Mouse (Mus musculus): Measurements from ENCODE around the gene Wdr26. TPM values are rescaled to one million over a fixed set of nuclear protein-coding genes. Genes with fewer than 3 reads are reported as not detected.

The Wdr26 gene
- polyA plus RNA-seq (2014; fragmentation: Nextera tagmentation; extraction: Ambion mirVana), result 45.7 and 49.8 TPM in 2 replicates

DNA sequence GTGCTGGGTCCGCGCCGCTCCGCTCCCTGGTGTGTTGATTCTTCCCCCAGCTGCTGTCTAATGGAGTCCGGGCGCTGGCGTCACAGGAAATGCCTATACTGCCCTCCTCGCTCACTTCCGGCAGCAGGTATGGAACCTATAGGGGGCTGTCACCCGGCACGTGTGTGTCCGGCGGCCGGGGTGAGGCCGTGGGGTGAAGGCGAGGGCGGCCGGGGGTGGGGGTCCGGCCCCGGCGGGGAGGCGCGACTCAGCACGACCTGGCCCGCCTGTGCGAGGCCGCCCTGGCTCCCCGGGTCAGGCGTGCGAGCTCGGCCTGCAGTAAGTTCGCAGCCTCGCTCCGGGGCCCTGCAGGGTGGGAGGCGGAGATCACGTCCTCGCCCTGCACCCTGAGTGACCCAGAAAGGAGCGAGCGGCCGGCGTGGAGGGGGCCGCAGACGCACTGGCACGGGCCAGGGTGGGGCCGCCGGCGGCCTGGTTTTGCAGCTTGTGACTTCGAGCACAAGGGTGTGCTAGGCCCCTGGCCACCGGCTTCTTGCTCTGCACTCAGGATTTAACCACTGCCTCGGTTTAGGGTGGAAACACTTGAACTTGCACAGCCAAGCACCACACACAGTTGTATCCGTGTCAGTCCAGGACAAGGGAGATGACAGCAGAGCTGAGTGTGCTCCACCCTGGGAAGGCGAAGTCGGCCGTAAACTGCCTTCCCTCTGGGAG, at the start of gene Wdr26:
Gene Wdr26 (minus strand): TSS at position 82 of the 714 bp plus-strand sequence.
- Histone ChIP-seq H3K36me3 (replicated peaks; ENCODE audit: control insufficient read depth, insufficient read depth) (peaks cover 12% of the 10 kb centered on the region), H3K4me2 (replicated peaks) (peak within 1 kb of the TSS; percentile 85), H3K4me1 (replicated peaks; ENCODE audit: control insufficient read depth, insufficient read depth, low read length) (peaks cover 23% of the 10 kb centered on the region), H3K27ac (peak within 1 kb of the TSS; percentile 93), H3K9ac (peak within 1 kb of the TSS; percentile 98), H3K4me3 (replicated peaks; ENCODE audit: low read length) (peak within 1 kb of the TSS; percentile 99), H3K27me3 (ENCODE audit: control insufficient read depth, insufficient read depth, low read length) (no peaks in the 10 kb centered on the region), H3K9me3 (ENCODE audit: control insufficient read depth, low read length) (no peaks in the 10 kb centered on the region)
- peak; percentile 94 for ATAC-seq (ENCODE audit: low FRiP score)
- 1% methylated on average over 51 of the region's 54 CpGs for WGBS
- peak; percentile 81 for DNase-seq (ENCODE audit: low spot score)

DNA sequence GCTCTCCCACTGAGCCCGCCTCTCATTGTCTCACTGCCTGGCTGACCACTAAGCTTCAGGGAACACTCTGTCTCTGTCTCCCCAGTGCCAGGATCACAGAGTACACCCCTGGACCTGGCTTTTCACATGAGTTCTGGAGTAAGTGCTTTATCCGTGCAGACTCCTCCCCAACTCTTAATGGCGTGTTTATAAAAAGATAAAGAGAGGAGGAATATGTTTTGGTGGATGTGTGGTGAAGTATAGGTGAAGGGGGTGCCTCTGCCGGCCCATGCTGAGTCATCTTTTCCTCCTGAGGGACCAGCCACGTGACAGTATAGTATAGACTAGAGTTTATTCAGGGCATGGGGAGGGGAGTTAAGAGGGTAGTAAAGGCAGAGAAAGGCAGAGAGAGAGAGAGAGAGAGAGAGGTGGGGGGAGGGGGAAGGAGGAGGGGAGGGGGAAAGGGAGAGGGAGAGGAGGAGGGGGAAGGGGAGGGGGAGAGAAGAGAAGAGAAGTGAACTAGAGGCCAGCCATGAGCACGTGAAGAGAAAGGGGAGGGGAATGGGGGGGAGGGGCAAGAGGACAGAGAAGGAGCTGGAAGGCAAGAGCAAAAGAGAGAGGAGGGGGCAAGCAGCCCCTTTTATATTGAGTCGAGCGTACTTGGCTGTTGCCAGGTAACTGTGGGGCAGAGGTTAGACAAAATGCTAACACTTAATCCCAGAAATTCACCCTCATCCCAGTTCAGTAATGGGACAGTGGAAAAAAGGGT, 49.3 kb upstream of the Wdr26 start:
- Histone ChIP-seq H3K4me3 (replicated peaks; ENCODE audit: low read length) (no peak overlapping the region), H3K36me3 (replicated peaks; ENCODE audit: control insufficient read depth, insufficient read depth) (no peaks in the 10 kb centered on the region), H3K9me3 (ENCODE audit: control insufficient read depth, low read length) (no peaks in the 10 kb centered on the region), H3K4me1 (replicated peaks; ENCODE audit: control insufficient read depth, insufficient read depth, low read length) (peaks cover 10% of the 10 kb centered on the region; the same call in 1 of the 2 replicates), H3K4me2 (replicated peaks) (no peak overlapping the region), H3K27ac (no peak overlapping the region), H3K9ac (no peak overlapping the region), H3K27me3 (ENCODE audit: control insufficient read depth, insufficient read depth, low read length) (no peaks in the 10 kb centered on the region)
- no peak for ATAC-seq (ENCODE audit: low FRiP score)
- WGBS, result 41% methylated on average over 8 of the region's 8 CpGs
- no peak for DNase-seq (ENCODE audit: low spot score)

DNA sequence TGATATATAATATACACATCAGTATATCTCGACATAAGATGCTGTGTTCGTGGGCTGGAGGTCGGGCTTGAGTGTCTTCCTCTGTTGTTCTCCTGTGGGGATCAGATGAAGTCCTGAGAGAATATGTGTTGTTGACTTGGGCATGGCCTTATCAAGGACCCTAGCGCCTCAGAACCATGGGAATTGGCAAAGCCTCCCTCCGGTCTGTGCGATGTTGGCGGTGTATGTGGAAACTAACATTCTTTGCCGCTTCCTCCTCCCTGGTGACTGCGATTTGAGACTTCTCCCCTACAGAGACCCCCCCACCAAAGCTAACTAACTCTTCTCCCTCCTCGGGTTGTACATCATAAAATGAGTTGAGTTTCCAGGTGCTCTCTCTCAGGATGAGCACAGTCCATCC, 48.6 kb upstream of the Wdr26 start:
- H3K27ac ChIP-seq, result no peak overlapping the region
- no peaks in the 10 kb centered on the region for H3K9me3 ChIP-seq (ENCODE audit: control insufficient read depth, low read length)
- ATAC-seq (ENCODE audit: low FRiP score) (no peak), DNase-seq (ENCODE audit: low spot score) (no peak)
- no peak overlapping the region for H3K9ac ChIP-seq
- no peaks in the 10 kb centered on the region for H3K36me3 ChIP-seq (replicated peaks; ENCODE audit: control insufficient read depth, insufficient read depth)
- H3K27me3 ChIP-seq (ENCODE audit: control insufficient read depth, insufficient read depth, low read length), result no peaks in the 10 kb centered on the region
- no peak overlapping the region for H3K4me2 ChIP-seq (replicated peaks)
- H3K4me3 ChIP-seq (replicated peaks; ENCODE audit: low read length), result no peak overlapping the region
- 96% methylated on average over 10 of the region's 10 CpGs for WGBS
- peaks cover 13% of the 10 kb centered on the region; the same call in 1 of the 2 replicates for H3K4me1 ChIP-seq (replicated peaks; ENCODE audit: control insufficient read depth, insufficient read depth, low read length)

- H3K9me3 ChIP-seq (ENCODE audit: control insufficient read depth, low read length), result no peaks in the 10 kb centered on the region
- no peak overlapping the region for H3K4me3 ChIP-seq (replicated peaks; ENCODE audit: low read length)
- H3K27ac ChIP-seq, result no peak overlapping the region
- no peaks in the 10 kb centered on the region for H3K27me3 ChIP-seq (ENCODE audit: control insufficient read depth, insufficient read depth, low read length)
- no peaks in the 10 kb centered on the region for H3K36me3 ChIP-seq (replicated peaks; ENCODE audit: control insufficient read depth, insufficient read depth)
- peaks cover 13% of the 10 kb centered on the region; the same call in 1 of the 2 replicates for H3K4me1 ChIP-seq (replicated peaks; ENCODE audit: control insufficient read depth, insufficient read depth, low read length)
- no peak for ATAC-seq (ENCODE audit: low FRiP score)
- DNase-seq (ENCODE audit: low spot score), result no peak
- H3K9ac ChIP-seq, result no peak overlapping the region
- no peak overlapping the region for H3K4me2 ChIP-seq (replicated peaks)
- WGBS, result 54% methylated on average over 11 of the region's 11 CpGs
Observed at GRCm38 (mm10) chr1:181259626-181260410, 48.0 kb upstream of the Wdr26 start.

GRCm38 (mm10) chr1:181259056-181259455, 47.3 kb upstream of the Wdr26 start:
- Histone ChIP-seq H3K36me3 (replicated peaks; ENCODE audit: control insufficient read depth, insufficient read depth) (no peaks in the 10 kb centered on the region), H3K27me3 (ENCODE audit: control insufficient read depth, insufficient read depth, low read length) (no peaks in the 10 kb centered on the region), H3K9me3 (ENCODE audit: control insufficient read depth, low read length) (no peaks in the 10 kb centered on the region), H3K27ac (no peak overlapping the region), H3K4me3 (replicated peaks; ENCODE audit: low read length) (no peak overlapping the region), H3K9ac (no peak overlapping the region), H3K4me1 (replicated peaks; ENCODE audit: control insufficient read depth, insufficient read depth, low read length) (peaks cover 13% of the 10 kb centered on the region; the same call in 1 of the 2 replicates), H3K4me2 (replicated peaks) (no peak overlapping the region)
- 76% methylated on average over 5 of the region's 5 CpGs for WGBS
- ATAC-seq (ENCODE audit: low FRiP score) (no peak), DNase-seq (ENCODE audit: low spot score) (no peak)

GRCm38 (mm10) chr1:181258616-181259015, 46.8 kb upstream of the Wdr26 start:
- no peaks in the 10 kb centered on the region for H3K9me3 ChIP-seq (ENCODE audit: control insufficient read depth, low read length)
- DNase-seq (ENCODE audit: low spot score) (no peak), ATAC-seq (ENCODE audit: low FRiP score) (no peak)
- no peak overlapping the region for H3K9ac ChIP-seq
- H3K4me1 ChIP-seq (replicated peaks; ENCODE audit: control insufficient read depth, insufficient read depth, low read length), result peaks cover 13% of the 10 kb centered on the region; the same call in 1 of the 2 replicates
- no peaks in the 10 kb centered on the region for H3K36me3 ChIP-seq (replicated peaks; ENCODE audit: control insufficient read depth, insufficient read depth)
- H3K4me3 ChIP-seq (replicated peaks; ENCODE audit: low read length), result no peak overlapping the region
- no peak overlapping the region for H3K4me2 ChIP-seq (replicated peaks)
- no peaks in the 10 kb centered on the region for H3K27me3 ChIP-seq (ENCODE audit: control insufficient read depth, insufficient read depth, low read length)
- H3K27ac ChIP-seq, result no peak overlapping the region
- whole genome bisulfite sequencing, result 80% methylated on average over 5 of the region's 5 CpGs

DNA sequence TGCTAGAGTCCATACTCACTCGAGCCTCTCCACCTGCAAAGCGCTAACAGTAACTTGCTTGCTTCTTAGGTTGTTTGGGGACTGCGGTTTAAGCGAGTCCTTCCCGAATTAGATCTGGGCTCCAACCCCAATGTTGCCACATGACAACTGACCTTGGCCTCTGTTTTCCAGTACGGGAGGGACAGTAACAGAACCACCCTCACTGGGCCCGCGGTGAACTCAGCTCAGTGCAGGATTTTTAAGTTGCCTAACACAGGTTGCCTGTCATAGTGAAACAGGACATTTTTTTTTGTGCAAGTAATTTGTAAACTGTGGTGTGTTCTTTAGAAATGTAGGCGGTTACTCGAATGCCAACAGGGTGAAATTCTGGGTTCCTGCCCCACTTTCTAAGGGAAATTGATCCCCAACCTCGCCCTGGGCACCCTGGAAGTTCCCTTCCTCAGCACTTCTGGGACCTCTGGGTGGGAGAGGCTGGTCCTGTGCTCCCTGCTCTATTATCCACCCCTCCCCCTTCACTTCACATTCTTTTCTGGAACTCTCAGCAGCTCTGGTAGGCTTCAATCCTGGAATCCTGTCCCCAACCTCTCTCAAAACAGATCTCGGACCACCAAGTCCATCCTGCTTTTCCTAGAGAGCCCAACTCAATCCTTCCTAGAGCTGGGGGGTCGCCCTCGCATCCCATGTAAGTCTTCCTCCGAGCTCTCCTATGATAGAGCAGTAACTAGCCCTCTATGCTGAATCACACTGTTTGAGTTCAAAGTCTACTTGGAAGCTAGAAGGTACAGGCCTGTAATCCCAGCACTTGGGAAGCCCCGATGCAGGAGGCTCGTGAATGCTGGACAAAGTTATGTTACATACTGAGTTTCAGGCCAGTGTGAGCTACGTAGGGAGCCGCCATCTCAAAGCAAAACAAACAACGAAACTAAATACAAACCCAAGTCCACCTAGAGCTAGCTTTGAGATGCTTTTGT, 46.1 kb upstream of the Wdr26 start:
- no peak overlapping the region for H3K9ac ChIP-seq
- no peaks in the 10 kb centered on the region for H3K27me3 ChIP-seq (ENCODE audit: control insufficient read depth, insufficient read depth, low read length)
- DNase-seq (ENCODE audit: low spot score), result no peak
- H3K4me3 ChIP-seq (replicated peaks; ENCODE audit: low read length), result no peak overlapping the region
- 79% methylated on average over 20 of the region's 20 CpGs for WGBS
- H3K27ac ChIP-seq, result no peak overlapping the region
- H3K9me3 ChIP-seq (ENCODE audit: control insufficient read depth, low read length), result no peaks in the 10 kb centered on the region
- no peak for ATAC-seq (ENCODE audit: low FRiP score)
- peaks cover 13% of the 10 kb centered on the region; the same call in 1 of the 2 replicates for H3K4me1 ChIP-seq (replicated peaks; ENCODE audit: control insufficient read depth, insufficient read depth, low read length)
- H3K4me2 ChIP-seq (replicated peaks), result no peak overlapping the region
- no peaks in the 10 kb centered on the region for H3K36me3 ChIP-seq (replicated peaks; ENCODE audit: control insufficient read depth, insufficient read depth)

DNA sequence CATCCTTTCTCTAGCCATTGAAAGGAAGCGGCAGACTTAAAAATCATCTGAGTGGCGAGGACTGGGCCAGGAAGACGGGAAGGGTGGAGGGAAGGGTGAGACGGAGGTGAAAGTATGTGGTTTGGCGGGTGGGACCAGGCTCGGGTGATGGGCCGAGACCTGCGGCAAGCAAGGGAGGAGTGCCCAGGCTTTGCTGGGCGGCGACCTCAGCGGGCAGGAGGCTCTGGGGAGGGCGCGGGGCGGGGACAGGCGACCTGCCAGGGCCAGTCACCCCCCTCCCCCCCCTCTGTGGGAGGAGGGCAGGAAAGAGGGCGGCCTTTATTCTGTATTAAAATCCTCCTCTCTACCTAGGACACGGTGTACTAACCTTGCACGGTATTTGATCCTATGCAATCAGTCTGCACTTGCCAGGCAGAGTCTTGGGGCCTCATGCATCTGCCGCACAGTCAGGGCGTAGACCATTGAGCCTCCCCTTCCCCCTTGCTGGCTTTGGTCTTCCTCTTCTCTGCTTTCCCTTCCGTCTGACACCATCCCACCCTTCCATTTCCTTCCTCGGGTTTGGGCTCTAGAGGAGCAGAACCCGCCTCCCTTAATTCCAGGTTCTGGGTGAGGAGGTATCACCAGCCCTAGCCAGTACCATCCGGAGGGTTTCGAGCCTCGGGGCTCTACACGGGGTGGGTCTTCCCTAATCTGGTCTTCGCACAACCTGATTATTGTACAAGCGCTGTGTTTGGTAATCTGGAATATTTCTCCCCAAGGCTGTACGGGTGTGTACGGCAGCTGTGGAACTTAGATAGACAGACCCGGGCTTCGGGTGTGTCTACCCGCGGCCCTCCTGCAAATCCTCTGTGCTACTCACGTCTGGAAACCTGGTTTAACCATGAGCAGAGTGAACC, 45.1 kb upstream of the Wdr26 start:
- peaks cover 13% of the 10 kb centered on the region; the same call in 1 of the 2 replicates for H3K4me1 ChIP-seq (replicated peaks; ENCODE audit: control insufficient read depth, insufficient read depth, low read length)
- DNase-seq (ENCODE audit: low spot score) (no peak), ATAC-seq (ENCODE audit: low FRiP score) (peak; percentile 59)
- H3K4me2 ChIP-seq (replicated peaks), result peak overlapping the region; percentile 71
- H3K9me3 ChIP-seq (ENCODE audit: control insufficient read depth, low read length), result no peaks in the 10 kb centered on the region
- no peaks in the 10 kb centered on the region for H3K36me3 ChIP-seq (replicated peaks; ENCODE audit: control insufficient read depth, insufficient read depth)
- H3K27ac ChIP-seq, result no peak overlapping the region
- no peaks in the 10 kb centered on the region for H3K27me3 ChIP-seq (ENCODE audit: control insufficient read depth, insufficient read depth, low read length)
- peak overlapping the region; percentile 27 for H3K4me3 ChIP-seq (replicated peaks; ENCODE audit: low read length)
- H3K9ac ChIP-seq, result peak overlapping the region; percentile 52
- WGBS, result 22% methylated on average over 35 of the region's 36 CpGs

All from hindbrain, embryonic 14.5 days (tissue).